Mouse (Mus musculus) CH12.LX (cell line): ENCODE measurements at regions not wholly inside any gene's neighbourhood (a gene's known extent, or its start where the extent isn't known, plus 50 kb on each side); places are given as distances from the start of the nearest gene placed in this dataset.

Experiments used
- BHLHE40 ChIP-seq: IDR thresholded peaks from 2 replicates; pipeline ENCODE4 v1.6.1; 2011; ENCODE audit warnings: mild to moderate bottlenecking, low read depth, low read length, improper control_type of control experiment
- NRF1 ChIP-seq: IDR thresholded peaks from 2 replicates; pipeline ENCODE4 v1.6.1; 2014; ENCODE audit warnings: low read depth, mild to moderate bottlenecking, inconsistent platforms, low read length, improper control_type of control experiment, moderate library complexity
- POLR2A ChIP-seq: IDR thresholded peaks from 2 replicates; pipeline ENCODE4 v1.6.1; 2011; ENCODE audit warnings: low read depth, mild to moderate bottlenecking, improper control_type of control experiment, low read length
- POLR2AphosphoS2 ChIP-seq: IDR thresholded peaks from 2 replicates; pipeline ENCODE4 v1.6.1; 2011; ENCODE audit warnings: low read depth, low read length, improper control_type of control experiment
- USF1 ChIP-seq: IDR thresholded peaks from 2 replicates; pipeline ENCODE4 v1.6.1; 2014; ENCODE audit warnings: low read depth, mild to moderate bottlenecking, inconsistent platforms, low read length, improper control_type of control experiment

DNA sequence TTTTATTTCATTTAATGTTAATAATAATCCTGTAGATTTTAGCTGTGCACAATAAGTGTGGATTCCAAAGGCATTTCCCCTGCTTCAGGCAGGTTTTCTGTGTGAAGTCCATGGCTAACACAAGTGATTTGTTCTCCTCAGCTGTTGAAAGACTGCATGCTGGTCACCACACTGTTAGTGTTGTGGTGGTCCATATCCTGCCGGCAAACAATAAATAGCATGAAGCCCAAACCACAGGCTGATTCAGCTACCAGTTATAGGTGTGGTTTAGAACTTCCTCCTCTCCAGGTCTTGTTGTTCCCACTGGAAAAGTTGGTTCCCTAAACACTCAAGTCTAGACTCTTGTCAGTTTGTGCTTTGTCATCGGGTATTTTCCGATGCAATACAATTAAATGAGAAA is 497.5 kb downstream of the Plcl1 start:
- no peak for TF ChIP-seq USF1
- no peak for TF ChIP-seq NRF1
- TF ChIP-seq POLR2AphosphoS2 = no peak
- no peak for TF ChIP-seq POLR2A
- TF ChIP-seq BHLHE40 = no peak
